Mouse (Mus musculus) brain, adult 2 months (tissue): ENCODE measurements around the gene Gins2.

Experiments used
- DNase-seq: peaks from one replicate; pipeline ENCODE4 v3.0.0; 2011; ENCODE audit warnings: low read depth, low spot score

Gene Gins2

GRCm38 (mm10) chr8:120548313-120548761 is 40.8 kb downstream of the Gins2 start:
- DNase-seq, result peak; percentile 93

GRCm38 (mm10) chr8:120547562-120547961 is 41.5 kb downstream of the Gins2 start:
- DNase-seq, result no peak

GRCm38 (mm10) chr8:120544155-120544554 is 44.9 kb downstream of the Gins2 start:
- DNase-seq, result no peak

- DNase-seq, result peak; percentile 50
These were observed 45.6 kb downstream of the Gins2 start for GRCm38 (mm10) chr8:120543416-120544055.

- DNase-seq, result no peak
These were observed 46.1 kb downstream of the Gins2 start for GRCm38 (mm10) chr8:120542995-120543394.

- DNase-seq, result peak; percentile 60
These were observed 49.1 kb downstream of the Gins2 start for GRCm38 (mm10) chr8:120539775-120540625.

GRCm38 (mm10) chr8:120539381-120539774 is 49.7 kb downstream of the Gins2 start:
- peak; percentile 62 for DNase-seq

- DNase-seq, result peak; percentile 87
These were observed 50.5 kb downstream of the Gins2 start for GRCm38 (mm10) chr8:120538397-120539240.

- DNase-seq, result peak; percentile 91
These were observed 51.2 kb downstream of the Gins2 start for GRCm38 (mm10) chr8:120537818-120538396.

GRCm38 (mm10) chr8:120537207-120537817 is 51.8 kb downstream of the Gins2 start:
- DNase-seq, result peak; percentile 89

- peak; percentile 83 for DNase-seq
These were observed 52.5 kb downstream of the Gins2 start for GRCm38 (mm10) chr8:120536306-120537206.

GRCm38 (mm10) chr8:120535452-120536305 is 53.4 kb downstream of the Gins2 start:
- DNase-seq, result peak; percentile 91

- peak; percentile 96 for DNase-seq
These were observed 54.4 kb downstream of the Gins2 start for GRCm38 (mm10) chr8:120534504-120535368.

- DNase-seq, result no peak
These were observed 55.0 kb downstream of the Gins2 start for GRCm38 (mm10) chr8:120534080-120534479.

- no peak for DNase-seq
These were observed 55.7 kb downstream of the Gins2 start for GRCm38 (mm10) chr8:120533380-120533779.

GRCm38 (mm10) chr8:120532517-120533215 is 56.4 kb downstream of the Gins2 start:
- peak; percentile 64 for DNase-seq

GRCm38 (mm10) chr8:120531775-120532516 is 57.2 kb downstream of the Gins2 start:
- DNase-seq, result no peak
